Mouse (Mus musculus): ENCODE measurements around the gene Apobec1.

Apobec1 gene

GRCm38 (mm10) chr6:122602992-122603322 lies 713 bp upstream of the Apobec1 start:
- WGBS = 40% methylated on average over 1 of the region's 1 CpGs

GRCm38 (mm10) chr6:122601615-122602014 lies 629 bp downstream of the Apobec1 start:
- 81% methylated on average over 3 of the region's 3 CpGs for WGBS

- 88% methylated on average over 4 of the region's 4 CpGs for WGBS
Observed at GRCm38 (mm10) chr6:122601031-122601430, 1.2 kb downstream of the Apobec1 start.

- WGBS = 73% methylated on average over 7 of the region's 7 CpGs
Observed at GRCm38 (mm10) chr6:122600066-122600646, 2.1 kb downstream of the Apobec1 start.

GRCm38 (mm10) chr6:122599054-122599737 lies 3.0 kb downstream of the Apobec1 start:
- 89% methylated on average over 9 of the region's 9 CpGs for WGBS

GRCm38 (mm10) chr6:122598436-122598835 lies 3.8 kb downstream of the Apobec1 start:
- 70% methylated on average over 6 of the region's 6 CpGs for WGBS

- WGBS = 91% methylated on average over 4 of the region's 4 CpGs
Observed at GRCm38 (mm10) chr6:122598014-122598413, 4.2 kb downstream of the Apobec1 start.

GRCm38 (mm10) chr6:122596608-122597007 lies 5.6 kb downstream of the Apobec1 start:
- 89% methylated on average over 7 of the region's 7 CpGs for WGBS

GRCm38 (mm10) chr6:122595637-122596036 lies 6.6 kb downstream of the Apobec1 start:
- 21% methylated on average over 7 of the region's 7 CpGs for WGBS

- WGBS = 97% methylated on average over 2 of the region's 2 CpGs
Observed at GRCm38 (mm10) chr6:122592905-122593304, 9.3 kb downstream of the Apobec1 start.

GRCm38 (mm10) chr6:122591027-122591758 lies 11.1 kb downstream of the Apobec1 start:
- 83% methylated on average over 13 of the region's 13 CpGs for WGBS

GRCm38 (mm10) chr6:122579086-122579485 lies 23.2 kb downstream of the Apobec1 start:
- 100% methylated on average over 1 of the region's 1 CpGs for WGBS

- 97% methylated on average over 3 of the region's 3 CpGs for WGBS
Observed at GRCm38 (mm10) chr6:122577030-122577429, 25.2 kb downstream of the Apobec1 start.

GRCm38 (mm10) chr6:122575037-122575436 lies 27.2 kb downstream of the Apobec1 start:
- WGBS = 97% methylated on average over 1 of the region's 1 CpGs

- WGBS = 54% methylated on average over 3 of the region's 3 CpGs
Observed at GRCm38 (mm10) chr6:122571617-122571959, 30.7 kb downstream of the Apobec1 start.

GRCm38 (mm10) chr6:122570695-122571616 lies 31.3 kb downstream of the Apobec1 start:
- 66% methylated on average over 8 of the region's 8 CpGs for WGBS

GRCm38 (mm10) chr6:122569762-122570161 lies 32.5 kb downstream of the Apobec1 start:
- WGBS = 67% methylated on average over 1 of the region's 1 CpGs

- 70% methylated on average over 5 of the region's 5 CpGs for WGBS
Observed at GRCm38 (mm10) chr6:122569113-122569512, 33.1 kb downstream of the Apobec1 start.

GRCm38 (mm10) chr6:122565070-122565784 lies 37.0 kb downstream of the Apobec1 start:
- 87% methylated on average over 9 of the region's 9 CpGs for WGBS

- WGBS = 1% methylated on average over 6 of the region's 6 CpGs
Observed at GRCm38 (mm10) chr6:122562463-122562862, 39.8 kb downstream of the Apobec1 start.

- 87% methylated on average over 20 of the region's 20 CpGs for WGBS
Observed at GRCm38 (mm10) chr6:122561005-122561404, 41.2 kb downstream of the Apobec1 start.

Data from cerebral cortex, adult 2 months (tissue).